Mouse (Mus musculus): Measurements from ENCODE around the gene Magee1. TPM values are rescaled to one million over a fixed set of nuclear protein-coding genes. Genes with fewer than 3 reads are reported as not detected.
"Not testable (repeated sequence)": the region's sequence is repeated elsewhere in the genome, so short reads cannot be mapped to it uniquely, and the experiment has no call there.

The Magee1 gene
- total and polyA plus RNA-seq, 3 experiments = 0.28 to 0.68 (median 0.38) TPM

GRCm38 (mm10) chrX:105114994-105115393 is 5.2 kb upstream of the Magee1 start:
- Histone ChIP-seq H3K4me3 (ENCODE audit: low read depth, low read length) (no peak overlapping the region), H3K27me3 (ENCODE audit: insufficient read depth, low read length) (no peaks in the 10 kb centered on the region), H3K36me3 (replicated peaks) (peaks cover 3% of the 10 kb centered on the region), H3K9me3 (replicated peaks) (no peaks in the 10 kb centered on the region), H3K4me1 (ENCODE audit: insufficient read depth, low read depth, low read length) (0 out of 2 replicates have a peak, but pooled peaks cover under 1% of the 10 kb centered on the region)
- DNase-seq (ENCODE audit: low spot score) (no peak), ATAC-seq (ENCODE audit: extremely low read depth, insufficient number of reproducible peaks, low FRiP score, poor library complexity, severe bottlenecking) (no peak)
- no peak for TF ChIP-seq GATA1 (IDR thresholded peaks at IDR 0.05; ENCODE audit: borderline replicate concordance, low read length)
- TF ChIP-seq POLR2AphosphoS5 (IDR thresholded peaks at IDR 0.05; ENCODE audit: insufficient replicate concordance, low read depth, low read length) = no peak
- TF ChIP-seq GATA2 (IDR thresholded peaks at IDR 0.05; ENCODE audit: borderline replicate concordance, low read depth, low read length) = no peak
- no peak for TF ChIP-seq TAL1 (conservative IDR thresholded peaks at IDR 0.05; ENCODE audit: low read depth, low read length)
- no peak for TF ChIP-seq CTCF (IDR thresholded peaks at IDR 0.05; ENCODE audit: low read depth, low read length)

GRCm38 (mm10) chrX:105121227-105121865 is 1.2 kb downstream of the Magee1 start:
- TF ChIP-seq CTCF (IDR thresholded peaks at IDR 0.05; ENCODE audit: low read depth, low read length) = no peak
- no peak for TF ChIP-seq GATA2 (IDR thresholded peaks at IDR 0.05; ENCODE audit: borderline replicate concordance, low read depth, low read length)
- TF ChIP-seq POLR2AphosphoS5 (IDR thresholded peaks at IDR 0.05; ENCODE audit: insufficient replicate concordance, low read depth, low read length) = no peak
- no peak for TF ChIP-seq TAL1 (conservative IDR thresholded peaks at IDR 0.05; ENCODE audit: low read depth, low read length)
- no peak for TF ChIP-seq GATA1 (IDR thresholded peaks at IDR 0.05; ENCODE audit: borderline replicate concordance, low read length)
- no peak for ATAC-seq (ENCODE audit: extremely low read depth, insufficient number of reproducible peaks, low FRiP score, poor library complexity, severe bottlenecking)
- peak overlapping the region; percentile 69; the same call in 1 of the 2 replicates for H3K4me3 ChIP-seq (ENCODE audit: low read depth, low read length)
- no peaks in the 10 kb centered on the region for H3K9me3 ChIP-seq (replicated peaks)
- no peak for DNase-seq (ENCODE audit: low spot score)
- peaks cover 10% of the 10 kb centered on the region; the same call in 1 of the 2 replicates for H3K4me1 ChIP-seq (ENCODE audit: insufficient read depth, low read depth, low read length)
- H3K27me3 ChIP-seq (ENCODE audit: insufficient read depth, low read length) = no peaks in the 10 kb centered on the region
- H3K36me3 ChIP-seq (replicated peaks) = peaks cover 10% of the 10 kb centered on the region

GRCm38 (mm10) chrX:105124903-105125302 is 4.7 kb downstream of the Magee1 start:
- no peak for TF ChIP-seq TAL1 (conservative IDR thresholded peaks at IDR 0.05; ENCODE audit: low read depth, low read length)
- no peak for TF ChIP-seq GATA2 (IDR thresholded peaks at IDR 0.05; ENCODE audit: borderline replicate concordance, low read depth, low read length)
- no peak for TF ChIP-seq CTCF (IDR thresholded peaks at IDR 0.05; ENCODE audit: low read depth, low read length)
- TF ChIP-seq GATA1 (IDR thresholded peaks at IDR 0.05; ENCODE audit: borderline replicate concordance, low read length) = no peak
- no peak for TF ChIP-seq POLR2AphosphoS5 (IDR thresholded peaks at IDR 0.05; ENCODE audit: insufficient replicate concordance, low read depth, low read length)
- ATAC-seq (ENCODE audit: extremely low read depth, insufficient number of reproducible peaks, low FRiP score, poor library complexity, severe bottlenecking) (no peak), DNase-seq (ENCODE audit: low spot score) (no peak)
- Histone ChIP-seq H3K9me3 (replicated peaks) (no peaks in the 10 kb centered on the region), H3K36me3 (replicated peaks) (peaks cover 10% of the 10 kb centered on the region), H3K4me1 (ENCODE audit: insufficient read depth, low read depth, low read length) (peaks cover 10% of the 10 kb centered on the region; the same call in 1 of the 2 replicates), H3K27me3 (ENCODE audit: insufficient read depth, low read length) (no peaks in the 10 kb centered on the region), H3K4me3 (ENCODE audit: low read depth, low read length) (no peak overlapping the region)

GRCm38 (mm10) chrX:105151872-105152461 is 31.8 kb downstream of the Magee1 start:
- ATAC-seq (ENCODE audit: extremely low read depth, insufficient number of reproducible peaks, low FRiP score, poor library complexity, severe bottlenecking) = no peak
- Histone ChIP-seq H3K4me1 (ENCODE audit: insufficient read depth, low read depth, low read length) (no peaks in the 10 kb centered on the region), H3K9me3 (replicated peaks) (no peaks in the 10 kb centered on the region), H3K36me3 (replicated peaks) (no peaks in the 10 kb centered on the region), H3K27me3 (ENCODE audit: insufficient read depth, low read length) (no peaks in the 10 kb centered on the region), H3K4me3 (ENCODE audit: low read depth, low read length) (no peak overlapping the region)
- no peak for DNase-seq (ENCODE audit: low spot score)
- TF ChIP-seq CTCF (IDR thresholded peaks at IDR 0.05; ENCODE audit: low read depth, low read length) = no peak
- TF ChIP-seq GATA2 (IDR thresholded peaks at IDR 0.05; ENCODE audit: borderline replicate concordance, low read depth, low read length) = no peak
- TF ChIP-seq GATA1 (IDR thresholded peaks at IDR 0.05; ENCODE audit: borderline replicate concordance, low read length) = no peak
- TF ChIP-seq TAL1 (conservative IDR thresholded peaks at IDR 0.05; ENCODE audit: low read depth, low read length) = no peak
- TF ChIP-seq POLR2AphosphoS5 (IDR thresholded peaks at IDR 0.05; ENCODE audit: insufficient replicate concordance, low read depth, low read length) = no peak

GRCm38 (mm10) chrX:105165007-105165406 is 44.8 kb downstream of the Magee1 start:
- H3K4me1 ChIP-seq (ENCODE audit: insufficient read depth, low read depth, low read length); H3K4me3 ChIP-seq (ENCODE audit: low read depth, low read length); H3K27me3 ChIP-seq (ENCODE audit: insufficient read depth, low read length); DNase-seq (ENCODE audit: low spot score); H3K9me3 ChIP-seq (replicated peaks); ATAC-seq (ENCODE audit: extremely low read depth, insufficient number of reproducible peaks, low FRiP score, poor library complexity, severe bottlenecking); H3K36me3 ChIP-seq (replicated peaks): not testable (repeated sequence)

- no peaks in the 10 kb centered on the region for H3K4me1 ChIP-seq (ENCODE audit: insufficient read depth, low read depth, low read length)
- H3K4me3 ChIP-seq (ENCODE audit: low read depth, low read length) = no peak overlapping the region
- TF ChIP-seq GATA1 (IDR thresholded peaks at IDR 0.05; ENCODE audit: borderline replicate concordance, low read length) (no peak), GATA2 (IDR thresholded peaks at IDR 0.05; ENCODE audit: borderline replicate concordance, low read depth, low read length) (no peak), TAL1 (conservative IDR thresholded peaks at IDR 0.05; ENCODE audit: low read depth, low read length) (no peak), CTCF (IDR thresholded peaks at IDR 0.05; ENCODE audit: low read depth, low read length) (no peak), POLR2AphosphoS5 (IDR thresholded peaks at IDR 0.05; ENCODE audit: insufficient replicate concordance, low read depth, low read length) (no peak)
- H3K36me3 ChIP-seq (replicated peaks) = no peaks in the 10 kb centered on the region
- H3K27me3 ChIP-seq (ENCODE audit: insufficient read depth, low read length) = no peaks in the 10 kb centered on the region
- H3K9me3 ChIP-seq (replicated peaks) = no peaks in the 10 kb centered on the region
- DNase-seq (ENCODE audit: low spot score) = no peak
- no peak for ATAC-seq (ENCODE audit: extremely low read depth, insufficient number of reproducible peaks, low FRiP score, poor library complexity, severe bottlenecking)
Observed at GRCm38 (mm10) chrX:105167217-105167616, 47.0 kb downstream of the Magee1 start.

Other genes with a start within 250 kb of the Magee1 start
- 33.4 and 38.5 TPM in 2 replicates for gene Pbdc1, start 40.6 kb upstream of the Magee1 start, total RNA-seq (2014; fragmentation: Nextera tagmentation)
- gene Pbdc1, start 40.6 kb upstream of the Magee1 start, total RNA-seq (2017) = 63.3 and 67.0 TPM in 2 replicates
- 3.7 and 9.9 TPM in 2 replicates for gene Pbdc1, start 40.6 kb upstream of the Magee1 start, polyA plus RNA-seq (2012)